Mouse (Mus musculus): ENCODE results near the gene Farp1.

Farp1 gene

GRCm38 (mm10) chr14:121316136-121316535 lies 281.1 kb downstream of the Farp1 start:
- DNase-seq (ENCODE audit: low spot score), result no peak

GRCm38 (mm10) chr14:121316631-121317311 lies 281.8 kb downstream of the Farp1 start:
- no peak for DNase-seq (ENCODE audit: low spot score)

DNA sequence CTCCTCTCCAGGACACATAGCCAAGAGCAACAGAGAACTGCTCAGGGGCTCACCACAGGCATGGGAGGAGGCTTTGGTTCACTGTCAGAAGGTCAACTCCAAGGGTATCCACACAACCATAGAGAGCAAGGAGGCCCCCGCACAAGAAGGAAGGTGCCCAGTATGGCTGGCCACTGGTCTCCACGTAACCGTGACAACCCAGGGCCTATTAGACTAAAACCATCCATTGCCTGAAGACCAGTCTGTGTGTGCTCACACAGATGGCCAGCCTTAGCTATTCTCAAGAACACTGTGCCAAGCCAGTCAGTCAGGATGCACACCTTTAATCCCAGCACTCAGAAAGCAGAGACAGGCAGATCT lies 282.3 kb downstream of the Farp1 start:
- DNase-seq (ENCODE audit: low spot score), result no peak

DNA sequence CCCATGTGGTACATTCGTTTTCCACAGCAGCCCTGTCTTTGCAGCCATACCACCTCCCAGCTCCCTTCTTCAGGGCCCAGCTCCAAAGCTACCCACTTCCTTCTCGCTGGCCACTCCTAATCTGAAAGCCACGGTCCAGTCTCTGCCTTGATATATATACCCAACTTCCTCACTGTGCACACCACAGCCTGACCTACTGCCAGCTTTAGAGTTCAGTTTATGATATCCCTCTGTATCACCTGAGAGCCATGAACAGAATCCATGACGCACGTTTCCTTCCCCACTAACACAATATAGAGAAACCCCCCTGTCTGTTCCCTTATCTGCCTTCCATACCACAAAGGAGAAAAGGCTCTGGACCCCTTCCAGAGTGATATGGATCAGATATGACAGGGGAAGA lies 283.4 kb downstream of the Farp1 start:
- no peak for DNase-seq (ENCODE audit: low spot score)

- no peak for DNase-seq (ENCODE audit: low spot score)
Measured at GRCm38 (mm10) chr14:121322150-121322549, 287.1 kb downstream of the Farp1 start.

DNA sequence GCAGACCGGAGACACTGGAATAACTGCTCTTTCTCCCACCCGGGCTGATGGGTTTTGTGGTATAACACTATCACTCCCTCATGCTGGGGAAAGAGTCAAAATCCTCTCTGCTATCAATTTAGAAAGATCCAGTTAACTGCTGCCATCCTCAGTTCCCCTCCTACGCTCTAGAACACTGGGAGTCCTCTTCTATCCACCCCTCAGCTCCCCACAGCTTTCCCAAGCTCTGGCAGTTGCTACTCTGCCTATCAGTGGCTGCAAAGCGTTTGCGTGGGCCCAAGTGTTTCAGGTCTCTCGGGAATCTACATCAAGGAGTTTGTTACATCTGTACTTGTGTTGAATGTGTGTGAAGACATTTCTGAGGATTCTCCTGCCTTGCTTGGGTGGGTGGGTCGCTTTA lies 287.6 kb downstream of the Farp1 start:
- DNase-seq (ENCODE audit: low spot score), result no peak

DNA sequence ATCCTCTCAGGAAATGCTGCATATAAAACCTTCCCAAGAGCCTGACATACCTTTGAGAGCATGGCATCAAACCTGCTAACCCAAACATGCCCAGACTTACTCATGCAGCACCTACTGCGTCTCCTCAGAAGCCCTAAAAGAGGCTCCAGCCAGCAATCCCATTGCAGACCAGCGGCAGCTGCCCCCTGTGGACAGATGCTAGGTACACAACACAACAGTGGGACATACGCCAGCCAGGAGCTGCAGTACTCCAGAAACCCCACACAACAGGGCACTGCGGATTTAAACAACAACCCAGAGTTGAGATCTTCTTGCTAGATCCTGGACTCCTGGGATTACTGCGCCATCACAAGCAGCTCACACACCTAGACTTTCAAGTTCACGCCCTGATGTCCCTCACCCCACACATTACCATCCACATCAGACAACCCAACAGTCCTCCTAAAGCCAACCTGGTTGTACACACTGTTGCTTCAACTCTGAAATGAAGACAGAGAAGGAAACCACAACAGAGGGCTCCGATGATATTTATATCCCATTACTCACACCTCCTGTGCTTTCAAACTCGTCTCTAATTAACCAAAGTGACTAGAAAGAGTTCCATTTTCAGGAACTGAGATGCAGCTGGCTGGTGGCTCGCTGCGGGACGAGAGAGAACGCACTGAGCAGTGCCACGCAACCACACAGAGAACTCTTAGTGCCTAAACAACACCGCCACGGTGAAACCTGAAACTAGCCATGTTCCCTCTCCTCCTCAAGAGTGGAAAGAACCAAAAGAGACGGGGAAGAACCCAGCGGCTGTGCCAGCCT lies 289.7 kb downstream of the Farp1 start:
- DNase-seq (ENCODE audit: low spot score), result peak; percentile 32

DNA sequence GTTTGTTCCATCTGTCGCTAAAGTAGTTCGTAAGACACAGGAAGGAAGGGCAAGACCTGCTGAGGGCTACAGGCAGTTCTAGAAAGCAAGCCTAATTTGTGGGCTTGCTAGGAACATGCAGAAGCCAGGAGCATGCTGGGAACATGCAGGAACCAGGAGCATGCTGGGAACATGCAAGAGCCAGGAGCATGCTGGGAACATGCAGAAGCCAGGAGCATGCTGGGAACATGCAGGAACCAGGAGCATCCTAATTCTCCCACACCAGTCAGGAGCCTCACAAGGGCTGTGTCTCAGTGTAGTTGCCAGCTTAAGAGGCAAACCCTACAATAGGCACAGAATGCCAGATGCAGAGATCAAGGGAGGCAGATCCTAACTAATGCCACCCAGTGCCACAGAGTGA lies 291.4 kb downstream of the Farp1 start:
- no peak for DNase-seq (ENCODE audit: low spot score)

- no peak for DNase-seq (ENCODE audit: low spot score)
Measured at GRCm38 (mm10) chr14:121328878-121329277, 293.9 kb downstream of the Farp1 start.

GRCm38 (mm10) chr14:121329401-121330089 lies 294.5 kb downstream of the Farp1 start:
- DNase-seq (ENCODE audit: low spot score), result no peak

DNA sequence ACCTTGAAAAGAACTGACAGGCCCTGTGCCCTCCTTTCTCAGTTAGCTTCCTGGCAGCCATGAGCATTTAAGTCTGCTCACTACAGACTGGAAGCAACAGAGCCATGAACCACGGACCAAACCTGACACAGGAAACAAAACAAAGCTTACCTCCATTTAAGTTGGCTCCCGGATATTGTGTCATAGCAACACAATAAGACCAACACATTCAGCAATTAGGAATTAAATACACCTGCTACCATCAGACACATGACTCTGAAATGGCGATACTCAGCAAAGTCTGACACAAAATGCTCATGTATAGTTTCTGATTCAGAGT lies 295.0 kb downstream of the Farp1 start:
- no peak for DNase-seq (ENCODE audit: low spot score)

Measured in spleen, adult 12 weeks (tissue).